Mouse (Mus musculus) C2C12 (cell line): ENCODE data around the gene Cdh6. TPM values are rescaled to one million over a fixed set of nuclear protein-coding genes. Genes with fewer than 3 reads are reported as not detected.

Source experiments
- H3K27me3 ChIP-seq: one replicate; pipeline ENCODE4 v1.6.1; 2011; ENCODE audit not compliant: control insufficient read depth, insufficient read depth, insufficient read length
- H3K36me3 ChIP-seq: one replicate; pipeline ENCODE4 v1.6.1; 2011; ENCODE audit not compliant: control insufficient read depth, insufficient read depth
- H3K4me3 ChIP-seq: one replicate; pipeline ENCODE4 v1.5.1; 2011; ENCODE audit warnings: mild to moderate bottlenecking, control low read depth; ENCODE audit not compliant: poor library complexity, insufficient read depth, severe bottlenecking
- H3K79me2 ChIP-seq: one replicate; pipeline ENCODE4 v1.6.1; 2011; ENCODE audit not compliant: control insufficient read depth, insufficient read depth
- H3K79me3 ChIP-seq: one replicate; pipeline ENCODE4 v1.6.1; 2011; ENCODE audit warnings: low read depth, control low read depth
- H3ac ChIP-seq: one replicate; pipeline ENCODE3; 2011; ENCODE audit warnings: low read depth; ENCODE audit not compliant: control insufficient read depth, insufficient read length
- CEBPB ChIP-seq: IDR thresholded peaks from one replicate; pipeline ENCODE4 v1.6.1; 2011; ENCODE audit warnings: low read depth, mild to moderate bottlenecking, control low read depth, moderate library complexity
- CTCF ChIP-seq: IDR thresholded peaks from one replicate; pipeline ENCODE4 v1.5.1; 2011; ENCODE audit not compliant: control insufficient read depth, insufficient read depth, insufficient read length
- FOSL1 ChIP-seq: IDR thresholded peaks from one replicate; pipeline ENCODE4 v1.8.0; 2011; ENCODE audit warnings: mild to moderate bottlenecking, low read length; ENCODE audit not compliant: poor library complexity, insufficient read depth, severe bottlenecking
- MAX ChIP-seq: IDR thresholded peaks from one replicate; pipeline ENCODE4 v1.6.1; 2011; ENCODE audit warnings: mild to moderate bottlenecking, control low read depth
- MYOD1 ChIP-seq: IDR thresholded peaks from one replicate; pipeline ENCODE4 v1.6.1; 2011; ENCODE audit warnings: low read depth; ENCODE audit not compliant: control insufficient read depth, insufficient read length
- MYOG ChIP-seq: IDR thresholded peaks from one replicate; pipeline ENCODE4 v1.6.1; 2011; ENCODE audit not compliant: control insufficient read depth, insufficient read length; ENCODE audit errors: extremely low read depth
- USF1 ChIP-seq: IDR thresholded peaks from one replicate; pipeline ENCODE4 v1.6.1; 2011; ENCODE audit warnings: low read depth, mild to moderate bottlenecking, control low read depth, moderate library complexity
- long read RNA-seq, 2 experiments: library from polyadenylated mRNA; unstranded; transcript quantifications; one replicate each; pipeline ENCODE4 v2.0.0; 2019 to 2020
- polyA plus RNA-seq: library from polyadenylated mRNA; unstranded; fragments of >200 nt; fragmentation: generic; extraction: Trizol; gene quantifications from one replicate; pipeline ENCODE4 v1.2.1, GENCODE M21; 2012; ENCODE audit warnings: missing spikeins

Cdh6 gene
- under 0.01 TPM for polyA plus RNA-seq
- long read RNA-seq, experiment 1 = 0 reads
- long read RNA-seq, experiment 2, full-length matches to known transcripts = 7 of 8 reads
- long read RNA-seq, experiment 2, partial matches to known transcripts = 0 of 8 reads
- long read RNA-seq, experiment 2, other reads (novel, unspliced or antisense) = 1 of 8 reads

- H3K79me3 ChIP-seq = no peaks in the 10 kb centered on the region
- H3K79me2 ChIP-seq = no peaks in the 10 kb centered on the region
- TF ChIP-seq MYOG (no peak), CTCF (no peak), FOSL1 (no peak), MAX (no peak), MYOD1 (no peak), CEBPB (no peak), USF1 (no peak)
- no peak within 1 kb of the TSS for H3K4me3 ChIP-seq
- no peaks in the 10 kb centered on the region for H3K36me3 ChIP-seq
- H3ac ChIP-seq = no peak within 1 kb of the TSS
- peaks cover 20% of the 10 kb centered on the region for H3K27me3 ChIP-seq
Observed at GRCm38 (mm10) chr15:13173071-13173778, at the start of gene Cdh6. TSS of gene Cdh6 (minus strand) at chr15:13173675.

- no peaks in the 10 kb centered on the region for H3K27me3 ChIP-seq
- TF ChIP-seq CTCF (no peak), MYOG (no peak), MAX (no peak), MYOD1 (no peak), CEBPB (no peak), FOSL1 (no peak), USF1 (no peak)
- H3K79me2 ChIP-seq = no peaks in the 10 kb centered on the region
- no peaks in the 10 kb centered on the region for H3K79me3 ChIP-seq
- no peak overlapping the region for H3ac ChIP-seq
- H3K36me3 ChIP-seq = no peaks in the 10 kb centered on the region
- no peak overlapping the region for H3K4me3 ChIP-seq
Observed at GRCm38 (mm10) chr15:13219727-13220454, 46.4 kb upstream of the Cdh6 start.

GRCm38 (mm10) chr15:13217800-13218199, 44.3 kb upstream of the Cdh6 start:
- Histone ChIP-seq H3K79me3 (no peaks in the 10 kb centered on the region), H3K4me3 (no peak overlapping the region), H3ac (no peak overlapping the region), H3K36me3 (no peaks in the 10 kb centered on the region), H3K27me3 (no peaks in the 10 kb centered on the region), H3K79me2 (no peaks in the 10 kb centered on the region)
- no peak for TF ChIP-seq USF1
- TF ChIP-seq MAX = no peak
- no peak for TF ChIP-seq FOSL1
- no peak for TF ChIP-seq CTCF
- TF ChIP-seq MYOD1 = no peak
- TF ChIP-seq MYOG = no peak
- no peak for TF ChIP-seq CEBPB

GRCm38 (mm10) chr15:13217161-13217560, 43.7 kb upstream of the Cdh6 start:
- Histone ChIP-seq H3ac (no peak overlapping the region), H3K27me3 (no peaks in the 10 kb centered on the region), H3K4me3 (no peak overlapping the region), H3K79me3 (no peaks in the 10 kb centered on the region), H3K36me3 (no peaks in the 10 kb centered on the region), H3K79me2 (no peaks in the 10 kb centered on the region)
- TF ChIP-seq CEBPB = no peak
- TF ChIP-seq FOSL1 = no peak
- no peak for TF ChIP-seq MAX

- Histone ChIP-seq H3ac (no peak overlapping the region), H3K79me2 (no peaks in the 10 kb centered on the region), H3K27me3 (no peaks in the 10 kb centered on the region), H3K4me3 (no peak overlapping the region), H3K36me3 (no peaks in the 10 kb centered on the region), H3K79me3 (no peaks in the 10 kb centered on the region)
- no peak for TF ChIP-seq MYOG
- no peak for TF ChIP-seq CTCF
- no peak for TF ChIP-seq USF1
- TF ChIP-seq MYOD1 = no peak
- no peak for TF ChIP-seq FOSL1
- TF ChIP-seq CEBPB = no peak
- TF ChIP-seq MAX = no peak
Observed at GRCm38 (mm10) chr15:13212956-13213355, 39.5 kb upstream of the Cdh6 start.
